Mouse (Mus musculus): ENCODE results near the gene M6pr. TPM values are rescaled to one million over a fixed set of nuclear protein-coding genes. Genes with fewer than 3 reads are reported as not detected.

The M6pr gene
- polyA plus RNA-seq, 1 experiment from 2014 or later, result 81.7 TPM

- H3K9me3 ChIP-seq (replicated peaks; ENCODE audit: control insufficient read depth, low read length), result no peaks in the 10 kb centered on the region
- H3K4me1 ChIP-seq (ENCODE audit: control insufficient read depth, insufficient read depth, low read length), result peaks cover 1% of the 10 kb centered on the region; the same call in 1 of the 2 replicates
- H3K4me3 ChIP-seq (ENCODE audit: low read length), result no peak overlapping the region
- H3K27ac ChIP-seq (ENCODE audit: low read length), result no peak overlapping the region
- H3K4me2 ChIP-seq (ENCODE audit: low read depth, low read length), result no peak overlapping the region
- no peaks in the 10 kb centered on the region for H3K27me3 ChIP-seq (ENCODE audit: control insufficient read depth, insufficient read depth, low read length)
- WGBS, result 82% methylated on average over 13 of the region's 13 CpGs
- H3K36me3 ChIP-seq (ENCODE audit: control insufficient read depth, insufficient read depth), result peaks cover 34% of the 10 kb centered on the region
- ATAC-seq (replicated peaks; ENCODE audit: extremely low read depth, insufficient read depth, low FRiP score), result peak; percentile 28; the same call in 1 of the 2 replicates
- no peak overlapping the region for H3K9ac ChIP-seq (ENCODE audit: low read length)
Observed at GRCm38 (mm10) chr6:122333081-122333612, 24.6 kb downstream of the M6pr start.

GRCm38 (mm10) chr6:122334786-122335340, 26.3 kb downstream of the M6pr start:
- peaks cover 27% of the 10 kb centered on the region for H3K36me3 ChIP-seq (ENCODE audit: control insufficient read depth, insufficient read depth)
- ATAC-seq (replicated peaks; ENCODE audit: extremely low read depth, insufficient read depth, low FRiP score), result no peak
- H3K27ac ChIP-seq (ENCODE audit: low read length), result no peak overlapping the region
- H3K4me3 ChIP-seq (ENCODE audit: low read length), result no peak overlapping the region
- H3K9ac ChIP-seq (ENCODE audit: low read length), result no peak overlapping the region
- no peak overlapping the region for H3K4me2 ChIP-seq (ENCODE audit: low read depth, low read length)
- H3K27me3 ChIP-seq (ENCODE audit: control insufficient read depth, insufficient read depth, low read length), result no peaks in the 10 kb centered on the region
- no peaks in the 10 kb centered on the region for H3K9me3 ChIP-seq (replicated peaks; ENCODE audit: control insufficient read depth, low read length)
- peaks cover 6% of the 10 kb centered on the region for H3K4me1 ChIP-seq (ENCODE audit: control insufficient read depth, insufficient read depth, low read length)
- WGBS, result 74% methylated on average over 7 of the region's 7 CpGs

- H3K4me3 ChIP-seq (ENCODE audit: low read length), result no peak overlapping the region
- peaks cover 17% of the 10 kb centered on the region for H3K36me3 ChIP-seq (ENCODE audit: control insufficient read depth, insufficient read depth)
- H3K4me1 ChIP-seq (ENCODE audit: control insufficient read depth, insufficient read depth, low read length), result peaks cover 13% of the 10 kb centered on the region
- H3K27ac ChIP-seq (ENCODE audit: low read length), result no peak overlapping the region
- ATAC-seq (replicated peaks; ENCODE audit: extremely low read depth, insufficient read depth, low FRiP score), result no peak
- no peaks in the 10 kb centered on the region for H3K27me3 ChIP-seq (ENCODE audit: control insufficient read depth, insufficient read depth, low read length)
- H3K9ac ChIP-seq (ENCODE audit: low read length), result no peak overlapping the region
- H3K9me3 ChIP-seq (replicated peaks; ENCODE audit: control insufficient read depth, low read length), result no peaks in the 10 kb centered on the region
- H3K4me2 ChIP-seq (ENCODE audit: low read depth, low read length), result no peak overlapping the region
- WGBS, result 48% methylated on average over 6 of the region's 6 CpGs
Observed at GRCm38 (mm10) chr6:122337546-122337945, 29.0 kb downstream of the M6pr start.

- H3K4me2 ChIP-seq (ENCODE audit: low read depth, low read length), result peak overlapping the region; percentile 88
- peak overlapping the region; percentile 86 for H3K27ac ChIP-seq (ENCODE audit: low read length)
- H3K9me3 ChIP-seq (replicated peaks; ENCODE audit: control insufficient read depth, low read length), result no peaks in the 10 kb centered on the region
- H3K36me3 ChIP-seq (ENCODE audit: control insufficient read depth, insufficient read depth), result peaks cover 14% of the 10 kb centered on the region
- no peaks in the 10 kb centered on the region for H3K27me3 ChIP-seq (ENCODE audit: control insufficient read depth, insufficient read depth, low read length)
- H3K9ac ChIP-seq (ENCODE audit: low read length), result peak overlapping the region; percentile 82
- peak overlapping the region; percentile 83 for H3K4me3 ChIP-seq (ENCODE audit: low read length)
- peaks cover 17% of the 10 kb centered on the region for H3K4me1 ChIP-seq (ENCODE audit: control insufficient read depth, insufficient read depth, low read length)
- under 1% methylated on average over 30 of the region's 51 CpGs for WGBS
- ATAC-seq (replicated peaks; ENCODE audit: extremely low read depth, insufficient read depth, low FRiP score), result peak; percentile 78
Observed at GRCm38 (mm10) chr6:122339047-122339647, 30.6 kb downstream of the M6pr start.

GRCm38 (mm10) chr6:122339648-122340341, 31.3 kb downstream of the M6pr start:
- Histone ChIP-seq H3K9ac (ENCODE audit: low read length) (peak overlapping the region; percentile 82), H3K36me3 (ENCODE audit: control insufficient read depth, insufficient read depth) (peaks cover 11% of the 10 kb centered on the region; the same call in 1 of the 2 replicates), H3K9me3 (replicated peaks; ENCODE audit: control insufficient read depth, low read length) (no peaks in the 10 kb centered on the region), H3K27me3 (ENCODE audit: control insufficient read depth, insufficient read depth, low read length) (no peaks in the 10 kb centered on the region), H3K4me2 (ENCODE audit: low read depth, low read length) (peak overlapping the region; percentile 88), H3K27ac (ENCODE audit: low read length) (peak overlapping the region; percentile 86), H3K4me3 (ENCODE audit: low read length) (peak overlapping the region; percentile 83), H3K4me1 (ENCODE audit: control insufficient read depth, insufficient read depth, low read length) (peaks cover 21% of the 10 kb centered on the region)
- ATAC-seq (replicated peaks; ENCODE audit: extremely low read depth, insufficient read depth, low FRiP score), result peak; percentile 85
- WGBS, result 0% methylated on average over 24 of the region's 71 CpGs

- H3K27me3 ChIP-seq (ENCODE audit: control insufficient read depth, insufficient read depth, low read length), result no peaks in the 10 kb centered on the region
- H3K27ac ChIP-seq (ENCODE audit: low read length), result peak within 1 kb of the TSS; percentile 86
- 2% methylated on average over 17 of the region's 17 CpGs for WGBS
- peak within 1 kb of the TSS; percentile 83 for H3K4me3 ChIP-seq (ENCODE audit: low read length)
- peaks cover 27% of the 10 kb centered on the region for H3K4me1 ChIP-seq (ENCODE audit: control insufficient read depth, insufficient read depth, low read length)
- H3K4me2 ChIP-seq (ENCODE audit: low read depth, low read length), result peak within 1 kb of the TSS; percentile 88
- peaks cover 8% of the 10 kb centered on the region; the same call in 1 of the 2 replicates for H3K36me3 ChIP-seq (ENCODE audit: control insufficient read depth, insufficient read depth)
- no peak; the same call in 1 of the 2 replicates for ATAC-seq (replicated peaks; ENCODE audit: extremely low read depth, insufficient read depth, low FRiP score)
- H3K9ac ChIP-seq (ENCODE audit: low read length), result peak within 1 kb of the TSS; percentile 82
- no peaks in the 10 kb centered on the region for H3K9me3 ChIP-seq (replicated peaks; ENCODE audit: control insufficient read depth, low read length)
Observed at GRCm38 (mm10) chr6:122340349-122341000, 32.0 kb downstream of the M6pr start, which contains the start of gene Phc1. Phc1 (minus strand) TSS chr6:122340561.

- H3K27me3 ChIP-seq (ENCODE audit: control insufficient read depth, insufficient read depth, low read length), result no peaks in the 10 kb centered on the region
- WGBS, result 50% methylated on average over 7 of the region's 7 CpGs
- no peak overlapping the region for H3K4me3 ChIP-seq (ENCODE audit: low read length)
- H3K36me3 ChIP-seq (ENCODE audit: control insufficient read depth, insufficient read depth), result peaks cover 4% of the 10 kb centered on the region; the same call in 1 of the 2 replicates
- no peak for ATAC-seq (replicated peaks; ENCODE audit: extremely low read depth, insufficient read depth, low FRiP score)
- H3K9ac ChIP-seq (ENCODE audit: low read length), result no peak overlapping the region
- no peak overlapping the region for H3K27ac ChIP-seq (ENCODE audit: low read length)
- peak overlapping the region; percentile 81; the same call in 1 of the 2 replicates for H3K4me2 ChIP-seq (ENCODE audit: low read depth, low read length)
- no peaks in the 10 kb centered on the region for H3K9me3 ChIP-seq (replicated peaks; ENCODE audit: control insufficient read depth, low read length)
- peaks cover 32% of the 10 kb centered on the region for H3K4me1 ChIP-seq (ENCODE audit: control insufficient read depth, insufficient read depth, low read length)
Observed at GRCm38 (mm10) chr6:122341038-122341810, 32.7 kb downstream of the M6pr start.

- H3K4me3 ChIP-seq (ENCODE audit: low read length), result no peak overlapping the region
- WGBS, result 42% methylated on average over 5 of the region's 5 CpGs
- no peak overlapping the region for H3K27ac ChIP-seq (ENCODE audit: low read length)
- peaks cover 32% of the 10 kb centered on the region for H3K4me1 ChIP-seq (ENCODE audit: control insufficient read depth, insufficient read depth, low read length)
- no peak overlapping the region for H3K9ac ChIP-seq (ENCODE audit: low read length)
- no peaks in the 10 kb centered on the region for H3K27me3 ChIP-seq (ENCODE audit: control insufficient read depth, insufficient read depth, low read length)
- ATAC-seq (replicated peaks; ENCODE audit: extremely low read depth, insufficient read depth, low FRiP score), result no peak
- H3K9me3 ChIP-seq (replicated peaks; ENCODE audit: control insufficient read depth, low read length), result no peaks in the 10 kb centered on the region
- no peaks in the 10 kb centered on the region for H3K36me3 ChIP-seq (ENCODE audit: control insufficient read depth, insufficient read depth)
- H3K4me2 ChIP-seq (ENCODE audit: low read depth, low read length), result no peak overlapping the region
Observed at GRCm38 (mm10) chr6:122342125-122342524, 33.6 kb downstream of the M6pr start.
